Mouse (Mus musculus): Measurements from ENCODE around the gene Adgrf2. TPM values are rescaled to one million over a fixed set of nuclear protein-coding genes. Genes with fewer than 3 reads are reported as not detected.
A peak's percentile ranks its signal among the peaks of the same experiment; 100 is the strongest.

The Adgrf2 gene
- under 1 TPM; 0.37 to 0.58 TPM for total RNA-seq (2021)
- long read RNA-seq, result 0 reads

DNA sequence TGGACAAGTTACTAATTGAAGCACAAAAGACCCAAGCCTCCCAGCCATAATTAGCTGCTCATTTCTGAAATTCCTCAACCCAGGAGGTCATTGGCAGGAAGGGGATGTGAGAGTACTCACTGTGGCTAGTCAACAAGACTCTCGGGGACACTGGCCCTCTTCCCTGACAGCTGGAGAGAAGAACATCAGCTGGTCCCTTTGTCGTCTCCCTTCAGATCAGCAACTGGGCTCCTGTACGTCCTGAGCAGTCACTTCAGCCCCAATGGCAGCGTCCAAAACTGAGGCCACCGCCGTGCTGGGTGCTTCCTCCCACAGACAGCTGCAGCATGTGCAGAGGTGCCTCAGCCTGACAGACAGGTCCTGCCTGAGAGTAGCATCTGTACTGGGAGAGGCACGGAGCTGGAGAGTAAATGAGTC, at the start of gene Adgrf2:
TSS of gene Adgrf2 (minus strand) at position 379 of the 417 bp plus-strand sequence.
- DNase-seq (ENCODE audit: low spot score in 2 of 2), result no peak

DNA sequence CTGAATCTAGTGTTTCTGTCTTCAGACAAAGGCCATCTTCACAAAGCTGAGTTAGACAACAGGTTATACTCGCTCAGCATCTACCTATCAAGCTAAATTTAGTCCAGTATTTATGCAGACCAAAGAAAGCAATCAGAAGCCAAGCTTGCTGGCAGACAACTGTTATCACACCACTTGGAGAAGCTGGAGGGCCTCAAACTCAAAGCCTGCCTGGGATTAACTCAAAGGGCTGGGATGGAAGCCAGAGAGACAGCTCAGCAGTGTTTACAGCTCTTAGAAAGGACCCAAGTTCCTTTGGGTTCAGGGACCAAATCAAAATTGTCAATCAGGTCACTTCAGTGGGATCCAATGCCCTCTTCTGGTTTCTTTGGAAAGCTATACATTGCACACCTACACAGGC, 48.8 kb upstream of the Adgrf2 start:
- no peak for DNase-seq (ENCODE audit: low spot score in 2 of 2)

DNA sequence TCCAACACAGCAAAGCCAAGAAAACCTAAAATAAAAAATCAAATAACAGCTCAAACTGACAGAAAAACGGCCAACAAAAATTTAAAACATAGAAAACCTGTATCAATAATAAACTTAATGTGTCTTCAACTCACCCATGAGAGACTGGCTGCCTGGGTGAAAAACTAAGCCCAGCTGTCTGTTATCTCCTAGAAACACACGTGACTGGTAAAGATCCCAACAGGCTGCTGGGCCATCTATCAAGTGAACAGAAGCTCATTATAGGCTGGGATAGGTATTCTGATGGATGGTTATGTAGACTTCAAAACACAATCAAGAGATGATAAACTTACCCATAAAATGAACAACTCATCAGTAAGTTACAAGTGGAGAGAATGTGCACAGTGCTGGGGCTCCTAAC, 47.7 kb upstream of the Adgrf2 start:
- DNase-seq (ENCODE audit: low spot score in 2 of 2), result no peak

DNA sequence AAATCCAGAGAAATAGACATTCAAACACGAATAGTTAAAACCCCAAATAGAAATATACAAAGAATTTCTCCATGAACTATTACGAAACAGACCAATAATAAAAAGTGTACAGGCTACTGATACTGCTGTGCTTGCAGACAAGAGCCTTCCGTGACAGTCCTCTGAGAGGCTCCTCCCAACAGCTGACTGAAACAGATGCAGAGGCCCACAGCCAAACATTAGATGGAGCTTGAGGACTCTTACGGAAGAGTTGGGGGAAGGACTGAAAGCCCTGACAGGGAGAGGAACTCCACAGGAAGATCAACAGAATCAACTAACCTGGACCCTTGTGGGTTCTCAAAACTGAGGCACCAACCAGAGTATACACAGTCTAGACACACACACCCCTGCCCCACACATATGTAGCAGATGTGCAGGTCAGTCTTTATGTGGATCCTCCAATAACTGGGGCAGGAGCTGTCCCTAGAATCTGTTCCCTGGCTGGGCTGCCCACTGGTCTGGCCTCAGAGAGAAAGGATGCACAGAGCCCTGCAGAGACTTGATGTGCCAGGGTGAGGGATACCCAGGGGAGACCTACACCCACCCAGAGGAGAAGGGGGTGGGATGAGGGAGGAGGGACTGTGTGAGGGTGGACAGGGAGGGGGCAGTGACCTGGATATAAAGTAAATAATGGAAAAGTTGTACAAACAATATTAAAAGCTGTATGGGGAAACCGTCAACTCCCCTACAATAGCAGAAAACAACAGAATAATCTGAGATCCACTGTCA, 46.9 kb upstream of the Adgrf2 start:
- DNase-seq (ENCODE audit: low spot score in 2 of 2), result peak in 1 of 2 experiments; percentile 8

DNA sequence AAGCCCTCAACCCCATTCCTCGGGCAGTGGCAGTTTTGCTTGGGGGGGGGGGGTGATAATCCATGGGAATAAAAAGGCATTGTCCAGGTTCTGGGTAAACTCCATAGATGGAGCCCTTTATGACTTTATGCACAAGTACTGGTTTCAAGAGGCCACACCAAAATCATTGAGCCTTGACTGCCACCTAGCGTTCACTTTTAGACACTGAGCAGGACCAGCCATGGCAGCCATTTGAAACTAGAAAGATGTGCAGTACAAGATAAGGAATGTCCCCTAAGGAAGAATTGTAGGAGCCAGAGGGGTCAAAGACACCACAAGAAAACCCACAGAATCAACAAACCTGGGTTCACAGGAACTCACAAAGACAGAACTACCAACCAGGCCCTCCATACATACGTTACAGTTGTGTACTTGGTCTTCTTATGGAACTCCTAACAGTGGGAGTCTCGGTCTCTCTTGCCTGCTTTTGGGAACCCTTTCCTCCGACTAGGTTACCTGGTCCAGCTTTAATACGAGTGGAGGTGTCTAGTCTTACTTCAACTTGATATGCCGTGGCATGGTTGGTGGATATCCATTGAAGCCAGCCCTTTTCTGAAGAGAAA, 40.3 kb upstream of the Adgrf2 start:
- DNase-seq (ENCODE audit: low spot score in 2 of 2), result peak; percentile 52 to 93

DNA sequence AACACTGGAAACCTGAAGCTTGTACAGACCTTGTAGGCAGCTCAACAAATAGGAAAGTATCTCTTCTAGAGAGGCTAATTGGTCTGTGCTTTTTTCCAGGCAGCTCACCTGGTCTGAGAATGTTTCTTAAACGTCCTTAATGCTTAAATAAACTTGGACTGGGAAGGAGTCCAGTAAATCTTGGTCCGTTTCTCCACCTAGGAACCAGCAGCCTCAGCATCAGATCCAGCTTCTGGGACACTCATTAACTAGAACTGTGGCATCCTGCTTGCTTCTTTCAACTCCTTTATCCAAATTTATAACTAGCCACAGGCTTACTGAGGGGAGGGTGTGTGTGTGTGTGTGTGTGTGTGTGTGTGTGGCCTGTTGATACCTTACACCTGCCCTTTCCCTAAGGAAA, 11.8 kb upstream of the Adgrf2 start:
- no peak for DNase-seq (ENCODE audit: low spot score in 2 of 2)

DNA sequence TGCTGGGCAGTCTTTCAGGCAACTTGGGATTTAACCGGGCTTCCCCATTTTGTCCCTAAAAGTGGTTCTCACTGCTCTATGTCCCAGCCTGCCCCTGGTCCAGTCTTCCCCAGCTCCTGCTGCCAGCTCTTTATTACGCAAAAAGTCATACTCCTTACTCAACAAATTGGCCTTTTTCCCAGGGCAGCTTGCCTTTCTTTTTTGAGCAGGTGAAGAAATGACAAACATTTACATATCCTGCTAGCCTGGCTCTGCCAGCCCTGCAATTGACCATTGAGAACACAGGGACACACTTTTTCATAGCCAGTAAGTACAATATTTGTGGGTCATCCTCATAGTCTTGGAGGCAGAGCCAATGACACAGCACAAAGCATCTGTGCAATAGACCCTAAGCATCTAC, 10.2 kb upstream of the Adgrf2 start:
- no peak for DNase-seq (ENCODE audit: low spot score in 2 of 2)

DNA sequence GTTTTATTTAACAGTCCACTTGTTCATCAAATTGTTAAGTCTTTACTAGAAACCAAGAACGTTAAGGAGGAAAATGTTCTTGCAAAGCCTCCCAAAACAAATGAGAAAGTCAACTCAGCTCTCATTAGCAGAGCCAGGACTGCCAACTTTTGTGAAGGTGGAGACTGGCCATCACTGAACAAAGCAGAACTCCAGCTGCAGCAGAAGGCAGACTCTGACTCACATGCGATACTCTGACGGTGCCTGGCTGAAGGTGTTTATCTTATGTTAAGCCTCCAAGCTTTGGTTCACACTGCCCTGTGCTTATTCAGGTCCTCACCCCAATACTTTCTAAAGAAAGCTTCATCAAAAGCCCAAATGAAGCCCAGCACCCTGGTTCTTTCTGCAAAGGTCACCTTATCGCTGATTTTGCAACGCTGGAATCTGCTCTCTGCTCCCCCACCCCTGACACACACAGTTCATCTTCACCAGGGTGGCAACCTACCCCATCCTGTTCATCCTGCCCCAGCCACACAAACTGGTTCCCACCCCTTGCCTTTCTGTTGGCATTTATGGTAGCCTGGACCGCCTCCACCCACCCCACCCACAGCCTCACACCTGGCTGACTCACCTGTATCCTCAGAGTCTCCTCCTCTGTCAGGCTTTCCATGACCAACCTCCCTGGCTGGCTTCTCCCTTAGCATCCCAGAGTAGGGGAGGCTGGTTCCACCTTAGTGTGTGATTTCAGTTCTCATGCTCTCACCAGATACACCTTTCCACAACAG, 3.9 kb upstream of the Adgrf2 start:
- DNase-seq (ENCODE audit: low spot score in 2 of 2), result no peak

DNA sequence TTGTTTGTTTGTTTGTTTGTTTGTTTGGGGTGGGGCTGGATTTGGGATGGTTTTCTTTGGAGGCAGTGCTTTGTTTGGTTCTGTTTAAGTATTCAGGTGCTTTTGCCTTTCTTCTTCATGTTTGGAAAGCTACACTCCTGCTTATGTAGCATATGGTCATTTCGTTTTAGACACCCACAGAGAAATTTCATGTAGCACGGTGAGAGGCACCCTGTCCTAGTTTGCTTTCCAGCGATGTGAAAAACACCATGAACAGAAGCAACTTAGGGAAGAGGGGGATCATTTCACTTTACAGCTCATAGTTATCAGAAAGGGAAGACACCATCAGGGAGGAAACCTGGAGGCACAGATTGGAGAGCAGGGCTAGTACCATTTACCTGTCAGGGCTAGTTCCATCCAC, 844 bp upstream of the Adgrf2 start:
- no peak for DNase-seq (ENCODE audit: low spot score in 2 of 2)

DNA sequence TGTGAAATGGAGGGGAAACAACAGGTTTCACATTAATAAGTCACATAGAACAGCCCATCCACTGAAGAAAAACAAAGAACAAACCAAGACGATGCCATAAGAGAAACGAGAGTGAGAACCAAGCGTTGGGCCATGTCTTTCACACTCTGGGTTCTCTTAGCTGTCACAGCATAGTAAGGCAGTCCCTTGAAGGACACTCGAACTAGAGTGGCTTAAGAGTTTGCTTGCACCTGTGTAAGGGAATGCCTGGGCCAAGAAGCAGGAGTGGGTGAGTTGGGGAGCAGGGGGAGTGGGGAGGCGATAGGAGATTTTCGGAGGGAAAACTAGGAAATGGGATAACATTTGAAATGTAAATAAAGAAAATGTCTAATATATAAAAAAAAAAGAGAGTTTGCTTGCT, 3.2 kb downstream of the Adgrf2 start:
- DNase-seq (ENCODE audit: low spot score in 2 of 2), result no peak

DNA sequence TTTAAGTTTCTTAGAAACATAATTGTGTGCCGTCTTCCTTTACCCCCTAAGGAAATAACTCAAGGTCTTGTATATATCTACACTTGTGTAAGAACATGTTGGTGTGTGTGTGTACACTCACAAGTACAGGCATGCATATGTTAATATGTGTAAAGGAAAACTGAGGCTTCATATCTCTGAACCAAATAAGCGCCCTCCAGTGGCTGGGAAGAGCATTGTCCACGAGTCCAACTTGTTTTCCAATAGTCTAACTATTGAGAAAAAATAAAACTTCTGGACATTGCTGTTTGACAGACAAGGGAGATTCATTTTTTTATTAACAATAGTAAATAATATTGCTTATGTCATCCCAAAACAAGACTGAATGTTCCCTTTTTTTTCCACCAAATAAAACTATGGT, 24.8 kb downstream of the Adgrf2 start:
- no peak for DNase-seq (ENCODE audit: low spot score in 2 of 2)

DNA sequence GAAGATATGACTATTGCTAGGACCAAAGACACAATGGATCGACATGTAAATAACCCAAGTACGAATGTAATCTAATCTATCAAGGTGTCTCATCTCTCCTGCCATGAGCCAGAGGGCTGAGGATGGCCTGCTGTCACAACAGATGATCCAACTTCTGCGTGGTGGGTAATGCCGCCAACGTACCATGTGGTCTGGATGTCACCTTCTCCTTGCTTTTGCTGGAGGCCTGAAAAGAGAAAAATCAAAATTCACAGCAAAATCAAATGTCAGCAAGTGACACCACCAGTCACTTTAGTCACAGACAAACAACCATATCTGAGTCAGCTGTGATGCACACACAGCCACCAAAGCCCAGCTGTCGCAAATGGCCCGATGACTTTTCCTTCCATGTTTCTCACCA, 27.0 kb downstream of the Adgrf2 start:
- peak; percentile 61 to 83 for DNase-seq (ENCODE audit: low spot score in 2 of 2)

DNA sequence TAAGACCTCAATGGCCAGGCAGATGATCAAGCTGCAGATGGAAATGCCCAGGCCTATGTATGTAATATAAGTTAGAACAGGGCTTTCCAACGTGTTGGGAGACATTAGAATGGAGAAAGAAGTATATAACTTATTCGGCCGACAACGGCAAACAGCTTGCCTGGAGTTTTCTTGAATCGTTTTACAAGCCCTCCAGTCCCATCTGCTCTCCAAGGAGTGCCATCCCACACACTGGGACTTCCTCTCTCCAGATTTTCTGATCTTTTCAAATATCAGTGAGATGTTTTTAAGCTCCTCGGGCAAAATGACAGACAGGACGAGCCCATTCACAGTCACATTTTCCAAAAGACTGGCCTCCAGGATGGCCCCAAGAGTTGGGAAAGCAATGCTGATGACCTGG, 31.3 kb downstream of the Adgrf2 start:
- DNase-seq (ENCODE audit: low spot score in 2 of 2), result peak; percentile 54 to 69

DNA sequence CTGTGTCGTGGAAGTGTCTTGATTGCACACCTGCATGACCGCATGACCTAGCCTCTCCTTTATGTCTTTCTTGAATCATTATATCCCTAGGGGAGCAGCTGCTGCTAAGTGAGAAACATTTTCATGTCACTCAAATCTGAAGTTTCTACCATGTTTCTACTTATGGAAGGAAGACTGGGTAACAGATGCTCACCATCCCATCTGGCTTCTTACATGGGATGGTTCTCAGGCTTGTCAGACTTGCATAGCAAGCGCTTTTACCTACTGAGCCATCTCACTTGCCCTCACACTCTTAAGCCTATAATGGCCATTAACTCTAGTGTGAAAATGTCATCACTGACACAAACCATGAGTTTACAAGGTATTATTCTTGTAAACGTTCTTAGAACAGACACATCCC, 36.4 kb downstream of the Adgrf2 start:
- DNase-seq (ENCODE audit: low spot score in 2 of 2), result no peak

DNA sequence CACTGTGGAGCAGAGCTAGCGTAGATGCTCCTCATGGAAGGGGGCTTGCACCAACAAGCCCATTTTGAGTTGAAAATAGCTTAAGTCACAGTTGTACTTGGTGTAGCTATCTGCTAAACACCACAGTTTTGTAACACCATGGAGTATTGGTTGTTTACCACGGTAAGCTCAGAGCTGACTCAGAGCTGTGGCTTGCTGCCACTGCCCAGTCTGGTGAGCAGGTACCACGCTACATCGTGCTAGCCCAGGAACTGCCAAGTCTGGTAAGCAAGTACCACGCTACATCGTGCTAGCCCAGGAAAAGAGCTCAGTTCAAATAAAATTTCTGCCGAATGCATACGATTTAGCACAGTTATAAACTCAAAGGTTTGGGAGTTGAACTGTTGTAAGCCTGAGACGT, 39.8 kb downstream of the Adgrf2 start:
- DNase-seq (ENCODE audit: low spot score in 2 of 2), result peak; percentile 18 to 39

DNA sequence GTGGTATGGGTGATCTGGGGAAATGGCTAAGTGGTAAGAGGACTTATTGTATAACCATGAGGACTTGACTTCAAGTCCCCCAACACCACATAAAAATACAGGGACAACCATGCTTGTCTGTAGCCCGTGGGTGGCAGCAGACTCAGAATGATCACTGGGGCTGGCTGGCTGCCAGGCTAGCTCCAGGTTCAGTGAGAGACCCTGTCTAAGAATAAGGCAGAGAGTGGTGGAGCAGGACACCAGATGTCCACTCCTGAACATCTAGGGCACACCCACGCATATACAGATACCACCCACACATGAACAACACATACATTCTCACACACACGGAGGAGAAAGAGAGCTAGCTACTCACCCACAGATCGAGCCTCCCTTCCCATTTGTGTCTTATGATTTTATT, 47.2 kb downstream of the Adgrf2 start:
- DNase-seq (ENCODE audit: low spot score in 2 of 2), result peak in 1 of 2 experiments; percentile 30

DNA sequence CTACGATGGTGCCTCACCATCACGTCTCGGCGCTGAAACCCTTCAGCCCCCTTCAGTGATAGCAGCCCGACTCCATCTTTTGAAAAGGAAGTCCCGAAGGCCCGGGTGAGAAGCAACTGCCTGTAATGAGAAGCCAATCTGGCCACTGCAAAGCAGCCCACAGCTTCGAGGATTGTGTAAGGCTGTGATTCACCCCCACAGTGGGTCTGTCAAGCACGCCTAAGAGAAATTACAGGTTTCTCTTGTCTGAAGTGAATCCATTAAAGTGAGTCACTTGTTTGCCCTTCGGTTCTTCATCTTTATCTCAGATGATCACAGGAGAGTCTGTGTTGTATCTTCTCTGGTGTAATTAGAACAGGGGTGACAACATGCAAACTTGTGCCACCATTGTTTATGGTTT, 49.8 kb downstream of the Adgrf2 start, which contains the start of gene Adgrf4:
TSS of gene Adgrf4 (minus strand) at position 149 of the 400 bp plus-strand sequence.
- DNase-seq (ENCODE audit: low spot score in 2 of 2), result peak in 1 of 2 experiments; percentile 20

DNA sequence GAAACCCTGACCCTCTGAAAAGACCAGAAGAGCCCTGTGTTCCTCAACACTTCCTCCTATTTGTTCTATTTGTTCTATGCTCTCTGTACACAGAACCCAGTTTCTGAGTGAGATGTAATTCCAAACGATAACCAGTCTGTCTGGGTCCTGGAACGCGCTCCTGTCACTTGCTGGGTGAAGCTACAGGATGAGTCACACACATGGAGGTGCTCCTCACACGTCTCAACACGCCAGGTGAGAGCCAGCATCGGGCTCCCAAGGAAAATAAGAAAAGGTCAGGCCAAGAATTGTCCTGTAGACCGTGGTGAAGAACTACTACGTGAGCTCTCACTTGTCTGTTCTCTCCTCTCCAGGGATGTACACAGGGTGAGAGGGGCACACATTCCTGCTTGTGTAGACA, 51.4 kb downstream of the Adgrf2 start:
- DNase-seq (ENCODE audit: low spot score in 2 of 2), result no peak
